Mouse (Mus musculus): ENCODE measurements around the gene Ppef1. TPM values are rescaled to one million over a fixed set of nuclear protein-coding genes. Genes with fewer than 3 reads are reported as not detected.

Gene Ppef1
- total RNA-seq, 1 experiment from 2014 or later: not detected

DNA sequence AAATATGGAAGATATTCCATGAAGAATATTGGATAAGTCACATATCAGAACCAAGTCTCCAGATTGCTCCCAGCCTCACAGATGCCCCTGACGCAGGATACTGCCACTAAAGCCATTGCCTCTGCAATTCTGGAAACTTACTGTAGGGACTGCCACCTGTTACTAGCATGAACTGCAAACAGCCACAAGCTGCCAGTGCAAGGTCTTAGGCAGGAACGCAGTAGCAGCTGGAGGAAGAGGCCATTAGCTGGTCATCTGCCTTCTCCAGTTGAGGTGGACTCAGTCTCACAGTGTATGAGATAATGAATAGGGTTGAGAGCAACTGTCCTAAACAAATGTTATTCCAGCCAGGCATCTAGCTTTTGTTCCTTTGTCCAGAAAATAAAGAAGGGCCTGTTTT, 137.5 kb downstream of the Ppef1 start:
- DNase-seq: no peak

DNA sequence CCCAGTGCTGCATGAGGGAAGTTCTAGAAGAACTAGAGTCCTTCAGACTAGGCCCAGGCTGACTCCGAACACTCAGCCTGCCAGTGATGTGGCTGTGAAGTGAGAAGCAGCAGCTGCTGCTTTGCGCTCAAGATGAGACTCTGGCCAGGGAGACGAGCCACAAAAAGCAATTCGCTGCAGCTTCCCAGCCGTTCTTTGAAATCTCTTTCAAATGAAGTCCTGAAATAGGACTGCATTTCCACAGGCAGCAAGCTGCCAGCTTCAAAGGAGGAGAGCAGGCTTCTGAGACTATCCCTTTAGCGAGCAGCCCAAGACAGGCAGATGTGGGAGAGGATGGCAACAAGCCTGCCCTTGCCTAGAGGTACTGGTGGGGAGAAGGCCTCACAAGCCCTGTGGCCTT, 142.6 kb downstream of the Ppef1 start:
- DNase-seq: no peak

DNA sequence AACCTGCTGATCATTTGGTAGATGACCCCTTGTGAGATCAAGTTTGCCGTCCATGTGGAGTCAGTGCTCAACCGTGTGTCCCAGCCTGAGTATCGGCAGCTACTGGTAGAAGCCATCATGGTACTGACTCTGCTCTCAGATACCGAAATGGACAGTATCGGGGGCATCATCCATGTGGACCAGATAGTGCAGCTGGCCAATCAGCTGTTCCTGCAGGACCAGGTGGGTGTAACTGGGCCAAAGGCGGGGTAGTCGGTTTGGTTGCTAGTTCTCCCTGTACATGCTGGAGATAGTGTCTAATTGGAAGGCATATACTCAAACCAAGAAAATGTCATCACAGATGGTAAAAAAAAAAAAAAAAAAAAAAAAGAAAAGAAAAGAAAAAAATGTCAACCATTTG, 145.4 kb downstream of the Ppef1 start:
- DNase-seq: no peak

DNA sequence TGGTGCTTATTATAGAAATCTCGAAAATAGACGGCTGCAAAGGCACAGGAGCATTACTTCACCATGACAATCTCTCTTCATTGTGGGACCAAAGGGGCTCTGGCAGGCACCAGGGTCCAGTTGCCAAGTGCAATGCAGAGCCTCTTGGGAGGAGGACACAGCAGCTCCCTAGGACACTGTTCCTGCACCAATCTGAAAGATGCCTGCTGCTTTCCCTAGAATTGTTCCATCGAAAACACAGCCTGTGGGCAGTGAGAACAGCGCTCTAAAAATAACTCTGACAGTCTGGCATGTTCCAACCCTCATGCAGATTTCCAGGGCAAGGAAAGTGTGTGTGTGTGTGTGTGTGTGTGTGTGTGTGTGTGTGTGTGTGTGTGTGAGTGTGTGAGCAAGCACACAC, 147.0 kb downstream of the Ppef1 start:
- no peak for DNase-seq

DNA sequence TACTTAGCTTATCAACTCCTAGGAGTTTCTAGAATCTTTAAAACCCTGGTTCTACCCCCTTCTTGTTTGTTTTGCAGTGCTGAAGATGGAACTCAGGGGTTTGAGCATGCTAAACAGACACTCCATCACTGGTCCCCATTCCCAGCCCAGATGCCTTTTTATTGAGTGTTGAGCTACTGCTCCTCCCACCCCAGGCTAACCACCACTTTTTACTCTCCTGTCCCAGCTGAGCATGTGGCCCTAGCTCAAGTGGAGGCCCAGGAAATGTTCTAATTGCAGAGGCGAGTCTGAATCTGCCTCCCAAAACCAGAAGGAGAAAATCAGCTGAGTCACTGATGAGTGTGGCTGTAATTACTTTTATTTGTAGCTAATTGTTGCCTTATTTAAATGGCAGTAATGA, 150.5 kb downstream of the Ppef1 start:
- no peak for DNase-seq

DNA sequence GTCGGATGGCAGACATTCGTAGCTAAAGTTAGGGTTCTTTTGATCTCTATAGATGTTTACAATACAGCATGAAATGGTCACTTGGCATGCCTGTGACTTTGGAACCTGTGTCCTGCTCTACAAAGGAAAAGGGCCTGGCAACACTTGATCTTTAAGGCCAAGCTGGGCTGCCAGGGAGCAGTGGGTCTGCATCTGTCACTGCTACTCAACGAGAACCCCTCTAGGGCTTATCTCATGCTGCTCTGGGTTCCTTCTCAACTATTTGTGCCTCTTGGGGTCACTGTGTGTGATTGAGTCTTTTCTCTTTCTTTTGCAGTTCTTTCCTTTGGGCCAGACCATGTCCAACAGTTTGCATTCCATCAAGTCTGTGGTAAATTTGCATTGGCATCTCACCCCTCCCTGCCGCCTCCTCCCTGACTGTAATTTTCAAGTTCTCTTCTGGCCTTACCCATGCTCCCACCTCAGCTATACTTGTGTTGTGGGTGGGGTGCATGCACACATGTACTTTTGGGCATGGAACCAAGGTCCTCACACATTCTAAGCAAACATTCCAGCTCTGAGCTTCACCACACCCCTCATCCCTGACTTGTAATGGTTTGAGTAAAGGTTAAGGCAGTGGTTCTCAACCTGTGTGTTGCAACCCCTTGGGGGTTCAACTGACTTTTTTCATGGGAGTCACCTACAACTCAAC, 151.3 kb downstream of the Ppef1 start:
- no peak for DNase-seq

DNA sequence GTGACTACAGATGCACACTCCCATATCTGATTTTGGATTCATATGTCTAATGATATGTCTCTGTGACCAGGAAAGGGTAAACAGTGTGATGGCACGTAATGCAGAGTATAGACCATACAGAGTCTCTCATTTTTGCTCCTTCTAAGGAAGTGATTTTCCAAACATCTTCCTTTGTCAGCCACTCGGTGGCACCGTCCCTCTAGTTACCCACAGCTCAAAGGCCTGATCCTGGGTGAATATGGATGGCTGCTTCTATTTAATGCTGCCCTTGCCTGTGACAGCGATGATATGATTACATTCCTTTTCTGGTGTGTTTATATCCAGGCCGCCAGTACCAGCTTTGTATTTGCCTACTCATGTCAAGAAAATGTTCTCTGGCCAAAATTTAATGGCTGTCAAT, 152.0 kb downstream of the Ppef1 start:
- DNase-seq: peak; percentile 24

Other genes with a start within 250 kb of the Ppef1 start
- 25.3 and 27.5 TPM in 2 replicates for gene Phka2, start 233.6 kb downstream of the Ppef1 start, total RNA-seq (2021)
- gene Rs1, start 32.2 kb upstream of the Ppef1 start, total RNA-seq (2021): not detected in 2 replicates
- gene Gja6, start 171.3 kb upstream of the Ppef1 start, total RNA-seq (2021): 0.37 TPM in 1 of 2 replicates, not detected in the other

Data from adrenal gland, postnatal 14 days (tissue).